Mouse (Mus musculus) MN1 (cell line): Measurements from ENCODE around the gene Cds1.

Experiments
- DNase-seq: peaks from one replicate; pipeline ENCODE4 v3.0.0-alpha.2; 2016; ENCODE audit warnings: low spot score

The Cds1 gene

DNA sequence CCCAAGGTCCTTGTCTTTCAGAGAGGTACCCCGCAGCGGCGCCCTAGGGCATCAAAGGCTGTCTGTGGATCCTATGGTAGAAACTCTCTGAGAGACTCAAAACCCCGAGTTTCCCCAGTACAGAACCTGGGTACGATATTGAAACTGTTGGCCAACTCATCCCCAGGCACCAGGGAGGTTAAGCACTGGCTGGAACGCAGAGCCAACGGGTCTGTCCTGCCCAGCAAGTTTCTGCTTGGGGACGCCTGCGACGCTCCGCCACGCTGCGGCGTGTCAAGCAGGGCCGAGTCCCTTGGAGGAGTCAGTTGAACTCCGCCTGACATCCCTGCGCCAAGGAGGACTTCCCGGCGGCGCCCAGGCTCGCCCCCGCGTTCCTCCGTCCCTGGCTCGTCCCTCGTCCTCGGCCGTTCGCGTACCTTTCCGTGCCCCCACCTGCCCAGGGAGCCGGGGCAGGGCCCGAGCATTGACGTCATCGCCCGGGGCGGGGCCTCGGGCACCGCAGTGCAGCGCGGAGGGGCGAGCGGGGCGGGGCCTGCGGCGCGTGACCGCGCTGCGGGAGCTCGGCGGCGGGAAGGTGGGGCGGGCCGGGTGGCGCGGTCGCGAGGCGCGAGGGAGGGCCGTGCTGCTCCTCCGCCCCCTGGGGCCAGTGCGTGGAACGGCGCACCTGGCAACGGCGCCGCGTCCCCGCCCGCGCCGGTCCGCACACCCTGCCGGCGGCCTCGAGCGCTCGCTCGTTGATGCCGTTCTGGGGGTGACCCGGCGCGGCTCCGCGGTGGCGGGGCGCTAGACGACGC lies at the start of gene Cds1:
Cds1 (plus strand) TSS at position 577 of the 794 bp plus-strand sequence.
- no peak for DNase-seq

DNA sequence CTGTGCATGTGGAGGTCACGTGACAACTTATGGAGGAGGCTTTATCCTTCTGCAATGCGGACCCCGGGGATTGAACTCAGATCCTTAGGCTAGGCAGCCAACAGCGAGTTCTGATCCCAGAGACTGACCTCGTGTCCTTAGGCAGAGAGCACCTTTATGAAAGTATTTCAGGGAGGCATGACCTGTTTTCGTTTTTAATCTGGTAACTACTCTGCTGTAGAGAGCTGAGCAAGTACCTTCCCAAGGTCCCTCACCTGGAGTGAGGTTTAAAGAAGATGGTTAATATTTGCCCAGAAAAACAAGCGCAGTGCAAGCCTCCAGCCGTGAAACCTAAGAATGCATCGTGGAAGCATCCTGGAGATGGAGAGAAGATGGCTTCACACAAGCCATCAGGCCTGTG lies 40.7 kb upstream of the Cds1 start:
- no peak for DNase-seq

DNA sequence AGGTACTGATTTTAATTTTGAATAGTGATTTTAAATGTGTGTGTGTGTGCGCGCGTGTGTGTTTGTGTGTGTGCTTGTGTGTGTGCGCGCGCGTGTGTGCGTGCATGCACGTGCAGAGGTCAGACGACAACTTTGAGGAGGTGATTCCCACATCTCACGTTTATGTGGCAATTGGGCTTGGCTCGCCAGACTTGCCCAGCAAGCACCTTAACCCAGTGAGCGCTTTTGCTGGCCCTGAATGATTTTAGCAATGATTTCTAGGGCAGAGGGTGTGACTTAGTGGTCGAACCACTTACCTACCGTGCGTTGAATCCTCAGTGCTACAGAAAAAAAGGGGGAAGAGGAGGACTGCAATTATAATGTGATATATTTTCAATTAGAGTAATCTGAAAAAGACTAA lies 40.2 kb upstream of the Cds1 start:
- DNase-seq = no peak

DNA sequence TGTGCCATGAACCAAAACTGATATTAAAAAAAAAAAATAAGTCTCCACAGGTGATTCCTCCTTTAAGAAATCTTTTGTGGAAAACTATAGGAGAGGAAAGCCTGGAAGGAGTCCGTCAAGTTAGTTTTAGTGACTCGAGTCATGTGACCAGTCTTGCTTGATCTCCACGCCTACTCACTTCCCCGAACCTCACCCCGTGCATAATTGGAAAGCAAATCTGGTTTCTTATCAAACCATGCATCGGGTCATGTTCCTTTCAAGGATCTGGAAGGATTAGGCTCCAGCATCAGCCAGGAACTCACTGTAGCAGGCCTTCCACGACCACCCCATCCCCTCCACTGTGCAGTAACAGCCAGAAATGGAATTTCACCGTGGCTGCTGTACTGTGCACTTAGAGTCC lies 39.2 kb upstream of the Cds1 start:
- no peak for DNase-seq

DNA sequence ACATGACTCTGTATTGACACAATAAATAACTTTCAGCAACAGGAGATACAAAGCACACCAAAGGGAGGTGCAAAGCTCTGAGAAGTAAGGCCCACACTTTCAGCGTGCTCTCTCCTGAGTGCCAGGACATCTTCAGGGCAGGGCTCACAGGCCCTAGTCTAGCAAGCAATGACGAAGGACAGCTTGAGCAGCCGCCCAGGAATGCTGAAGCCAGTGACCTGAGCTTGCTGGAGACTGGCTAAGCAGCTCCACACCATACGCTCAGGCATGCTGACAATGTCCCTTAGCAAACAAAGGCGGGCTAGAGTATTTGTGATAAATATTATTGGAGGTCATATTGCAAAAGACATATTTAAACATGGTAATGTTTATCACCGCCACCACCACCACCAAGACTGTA lies 38.6 kb upstream of the Cds1 start:
- no peak for DNase-seq

DNA sequence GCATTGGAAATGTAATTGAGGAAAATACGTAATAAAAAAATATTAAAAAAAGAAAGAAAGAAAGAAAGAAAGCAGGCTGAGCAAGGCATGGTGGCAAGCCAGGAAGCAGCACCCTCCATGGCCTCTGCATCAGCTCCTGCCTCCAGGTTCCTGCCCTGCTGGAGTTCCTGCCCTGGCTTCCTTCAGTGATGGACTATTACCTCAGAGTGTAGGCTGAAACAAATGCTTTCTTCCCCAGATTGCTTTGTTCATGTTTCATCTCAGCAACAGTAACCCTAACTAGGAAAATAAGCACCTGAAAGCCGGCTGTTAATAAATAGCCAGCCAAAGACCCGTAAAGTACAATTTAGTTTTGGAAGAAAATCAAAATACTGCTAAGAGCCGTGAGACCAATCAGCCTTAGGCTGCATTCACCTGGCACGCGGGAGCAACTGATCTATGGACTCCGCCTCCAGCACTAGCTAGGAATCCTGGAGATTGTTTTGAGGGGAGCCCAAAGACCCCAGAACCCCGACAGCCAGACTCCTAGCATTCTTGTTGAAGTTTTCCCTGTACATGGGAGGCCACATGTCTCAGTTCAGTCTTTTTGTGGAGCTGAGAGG lies 36.5 kb upstream of the Cds1 start:
- no peak for DNase-seq

DNA sequence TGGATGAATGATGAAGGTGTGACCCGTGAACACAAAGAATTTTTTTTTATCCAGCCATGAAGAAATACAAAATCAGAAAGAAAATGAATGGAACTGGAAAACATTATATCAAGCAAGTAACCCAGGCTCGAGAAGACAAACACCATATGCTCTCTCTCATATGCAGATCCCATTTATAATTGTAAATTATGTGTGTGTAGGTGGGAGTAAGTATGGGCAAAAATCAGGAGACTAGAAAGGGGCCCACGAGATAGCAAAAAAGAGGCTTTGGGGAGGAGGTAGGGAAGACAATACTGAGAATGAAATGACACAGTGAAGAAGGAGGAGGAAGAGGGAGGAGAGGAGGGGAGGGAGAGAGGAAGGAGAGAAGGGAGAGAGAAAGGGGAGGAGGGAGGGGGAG lies 27.6 kb upstream of the Cds1 start:
- DNase-seq = no peak

DNA sequence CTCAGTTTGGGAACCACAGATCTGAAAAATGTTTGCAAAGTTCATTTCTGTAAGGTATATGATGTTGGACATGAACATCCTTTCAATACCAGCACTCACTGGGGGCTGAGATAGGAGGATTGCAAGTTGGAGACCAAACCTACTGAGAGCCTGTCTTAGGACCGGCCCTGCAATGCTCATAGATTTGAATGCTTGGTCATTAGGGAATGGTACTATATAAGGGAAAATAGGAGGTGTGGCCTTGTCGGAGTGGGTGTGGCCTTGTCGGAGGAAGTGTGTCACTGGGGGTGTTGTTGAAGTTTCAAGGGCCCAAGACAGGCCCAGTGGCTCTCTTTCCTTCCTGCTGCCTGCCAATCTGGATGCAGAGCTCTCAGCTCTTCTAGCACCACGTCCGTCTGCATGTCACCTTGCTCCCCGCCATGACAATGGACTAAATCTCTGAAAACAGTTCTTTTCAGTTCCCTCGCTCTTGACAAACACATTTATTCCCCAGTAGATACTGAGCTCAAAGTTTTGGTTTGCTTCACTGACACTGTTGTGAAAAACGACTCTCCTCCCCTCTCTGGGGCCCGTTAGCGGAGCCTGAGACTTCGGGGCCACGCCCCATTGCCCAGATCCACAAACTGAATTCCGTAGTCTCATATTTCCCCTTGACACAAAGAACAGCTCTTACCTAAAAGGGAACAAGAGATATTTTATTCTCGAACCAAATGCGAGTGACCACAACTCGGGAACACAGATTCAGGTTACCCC lies 24.3 kb upstream of the Cds1 start:
- DNase-seq = no peak

DNA sequence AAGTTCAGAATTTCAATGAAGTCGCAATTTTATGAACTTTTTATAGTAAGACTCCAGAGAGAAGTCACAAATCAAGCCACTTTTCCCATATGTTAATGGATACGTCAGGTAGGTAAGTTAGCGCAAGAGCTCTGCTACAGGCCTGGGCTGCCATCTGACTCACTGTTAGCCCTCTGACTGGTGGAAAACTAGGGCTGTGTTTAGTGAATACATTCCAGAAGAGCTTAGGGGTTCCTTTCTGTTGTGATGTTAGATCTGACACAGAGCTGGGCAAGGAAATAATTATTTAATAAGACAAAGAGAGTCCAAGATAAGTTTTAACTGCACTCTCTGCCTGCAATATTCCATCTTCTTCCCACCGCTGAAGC lies 23.7 kb upstream of the Cds1 start:
- DNase-seq = no peak

DNA sequence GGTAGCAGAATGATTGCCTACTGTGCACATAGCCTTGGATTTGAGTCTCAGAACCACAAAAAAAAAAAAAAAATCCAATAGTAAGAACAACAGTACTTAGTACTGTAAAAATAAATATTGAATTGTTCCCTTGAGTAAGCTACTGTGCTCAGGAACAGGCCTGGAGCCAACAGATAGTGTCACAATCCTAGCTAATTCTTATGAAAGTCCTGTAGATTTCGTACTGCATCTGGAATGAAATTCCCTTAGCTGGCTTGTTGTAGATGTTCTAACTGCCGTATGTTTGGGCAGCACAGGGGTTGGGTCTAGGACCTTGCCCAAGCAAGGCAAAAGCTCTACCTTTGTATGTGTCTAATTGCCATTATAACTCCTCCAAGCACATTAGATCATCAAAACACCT lies 22.9 kb upstream of the Cds1 start:
- DNase-seq = no peak

DNA sequence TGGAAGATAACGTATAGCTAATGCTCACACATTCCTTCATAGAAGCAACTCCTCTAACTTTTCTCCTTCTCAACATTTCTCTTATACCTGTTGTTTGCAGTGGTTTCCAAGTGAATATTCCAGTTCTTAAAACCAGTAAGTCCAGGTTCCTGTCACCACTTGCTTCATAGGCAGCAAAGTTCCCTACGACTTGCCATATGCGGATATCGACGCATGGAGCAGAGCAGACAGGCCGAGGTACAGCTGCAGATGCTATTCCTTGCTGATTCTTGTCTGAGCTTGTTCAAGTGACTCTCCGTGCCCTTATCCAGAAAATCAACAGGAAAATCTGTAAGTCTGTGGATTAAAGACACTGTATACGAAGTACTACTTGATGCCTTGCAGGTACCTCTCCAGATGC lies 22.5 kb upstream of the Cds1 start:
- no peak for DNase-seq

DNA sequence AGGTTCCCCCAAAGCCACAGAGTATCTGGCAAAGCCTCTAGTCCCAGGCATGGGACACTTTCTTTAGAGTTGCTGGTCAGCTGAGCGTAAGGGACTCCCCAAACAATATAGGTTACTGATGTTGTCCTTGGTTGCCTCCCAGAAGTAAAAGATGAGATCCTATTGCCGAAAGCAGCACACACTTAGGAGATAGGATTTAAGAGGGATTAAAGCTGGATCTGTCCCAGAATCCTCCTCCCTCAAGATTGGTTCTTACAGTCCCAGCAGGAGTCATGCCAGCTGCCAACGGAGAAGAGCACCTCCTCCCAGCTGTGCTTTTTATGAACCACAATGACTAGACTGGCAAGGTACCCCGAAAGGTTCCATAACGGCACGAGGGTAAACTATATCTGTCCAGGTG lies 20.0 kb upstream of the Cds1 start:
- no peak for DNase-seq

DNA sequence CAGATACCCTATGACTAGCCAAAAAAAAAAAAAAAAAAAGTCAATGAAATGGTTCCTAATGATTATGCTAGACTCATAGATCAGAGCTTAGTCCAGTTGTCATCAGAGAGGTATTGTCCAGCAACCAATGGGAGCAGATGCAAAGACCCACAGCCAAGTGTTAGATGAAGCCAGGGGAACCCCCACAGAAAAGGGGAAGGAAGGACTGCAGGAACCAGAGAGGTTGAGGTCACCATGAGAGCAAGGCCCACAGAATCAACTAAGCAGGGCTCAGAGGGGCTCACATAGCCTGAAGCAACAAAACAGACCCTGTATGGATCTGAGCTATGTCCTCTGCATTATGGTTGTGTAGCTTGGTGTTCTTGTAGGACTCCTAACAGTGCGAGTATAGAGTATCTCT lies 11.2 kb upstream of the Cds1 start:
- no peak for DNase-seq

DNA sequence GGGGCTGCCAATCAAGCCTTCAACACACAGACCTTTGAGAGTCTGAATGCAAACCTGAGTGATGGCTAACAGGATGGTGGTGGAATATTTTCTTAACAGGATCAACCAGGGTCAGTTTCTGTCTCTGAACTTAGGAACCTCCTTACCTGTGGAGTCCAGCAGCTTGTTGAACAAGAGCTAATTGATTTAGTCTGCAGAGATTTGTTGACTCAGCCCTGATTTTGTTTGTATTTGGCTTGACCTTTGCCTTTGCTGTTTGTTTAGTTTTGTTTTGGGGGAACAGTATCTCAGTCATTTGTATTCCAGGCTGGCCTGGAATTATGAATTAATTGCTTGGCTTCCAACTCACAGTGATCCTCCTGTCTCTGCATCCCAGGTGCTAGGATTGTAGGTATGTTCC lies 7.3 kb upstream of the Cds1 start:
- DNase-seq = no peak

DNA sequence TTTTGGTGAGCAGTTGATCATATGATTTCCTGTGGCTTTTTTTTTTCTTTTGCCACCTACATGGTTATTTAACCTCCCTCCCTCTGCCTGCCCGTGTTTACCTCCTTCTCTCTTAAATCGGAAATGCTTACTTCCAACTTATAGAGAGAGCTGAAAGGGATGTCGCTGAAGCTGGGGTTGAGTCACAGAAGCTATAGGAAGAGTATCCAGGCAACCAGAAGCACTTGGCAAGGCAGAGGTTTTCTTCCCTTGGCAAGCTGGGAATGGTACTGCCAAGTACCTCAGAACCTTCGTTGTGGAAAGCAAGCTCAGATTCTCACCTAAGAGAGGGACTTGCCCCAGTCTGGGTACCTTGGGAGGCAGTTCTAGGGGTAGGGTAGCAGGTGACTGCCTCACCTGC lies 3.2 kb upstream of the Cds1 start:
- DNase-seq = no peak

DNA sequence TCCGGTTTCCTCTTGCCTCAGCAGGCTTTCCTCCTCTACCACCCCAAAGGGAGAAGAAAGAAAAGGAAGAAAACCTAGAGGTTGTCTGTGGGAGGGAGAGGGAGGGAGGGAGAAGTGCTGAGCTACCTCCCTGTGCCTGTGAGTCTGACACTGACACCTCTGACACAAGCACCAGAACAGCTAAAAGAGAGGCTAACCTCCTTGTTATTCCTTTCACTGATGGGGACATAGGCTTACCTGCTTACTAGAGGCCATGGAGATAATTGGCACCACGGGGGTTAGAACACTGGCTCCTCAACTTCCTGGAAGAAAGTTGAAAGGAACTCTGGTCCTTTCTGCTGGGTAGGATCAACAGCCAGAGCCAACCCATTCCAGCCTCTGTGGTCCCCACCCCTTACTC lies 1.4 kb upstream of the Cds1 start:
- DNase-seq = no peak

DNA sequence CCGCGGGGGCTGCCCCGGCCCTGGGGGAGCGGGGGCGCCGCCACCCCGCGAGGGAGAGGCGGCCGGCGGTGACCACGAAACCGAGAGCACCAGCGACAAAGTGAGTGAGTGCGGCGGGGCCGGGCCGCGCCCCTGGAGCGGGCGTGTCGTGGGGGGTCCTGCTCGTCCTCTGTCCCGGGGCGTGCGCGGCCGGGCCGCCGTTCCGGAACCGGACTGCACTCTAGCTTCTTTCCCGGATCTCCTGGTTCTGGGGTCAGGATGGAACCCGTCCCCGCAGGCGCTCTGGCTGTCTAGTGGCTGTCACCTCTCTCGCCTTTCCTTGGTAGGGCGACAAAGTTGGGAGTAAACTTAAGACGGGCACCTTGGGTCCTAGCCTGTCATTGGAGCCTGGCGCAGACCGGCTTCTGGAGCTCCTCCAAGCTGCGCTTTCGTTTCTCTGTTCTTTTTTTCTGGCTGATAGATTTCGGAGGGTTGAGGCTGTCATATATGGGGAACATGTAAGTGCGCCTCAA lies 516 bp downstream of the Cds1 start:
- DNase-seq = no peak

DNA sequence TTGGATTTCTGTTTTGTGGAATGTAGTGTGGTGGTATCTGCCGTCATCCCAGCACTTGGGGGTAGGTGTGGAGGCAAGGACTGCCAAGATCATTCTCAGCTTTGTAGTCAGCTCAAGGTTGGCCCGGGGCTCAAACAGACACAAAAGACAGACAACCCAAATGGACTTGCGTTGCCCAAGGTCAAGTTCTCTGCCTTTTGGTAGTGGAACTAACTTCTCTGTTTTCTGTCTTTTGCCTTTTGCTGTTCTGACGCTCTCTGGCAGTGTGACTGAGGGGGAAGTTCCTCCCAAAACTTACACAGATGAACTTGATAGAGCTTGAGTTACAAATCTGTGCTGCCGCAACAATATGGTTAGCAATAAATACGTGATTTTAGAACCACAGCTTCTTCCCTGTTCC lies 1.3 kb downstream of the Cds1 start:
- DNase-seq = no peak

DNA sequence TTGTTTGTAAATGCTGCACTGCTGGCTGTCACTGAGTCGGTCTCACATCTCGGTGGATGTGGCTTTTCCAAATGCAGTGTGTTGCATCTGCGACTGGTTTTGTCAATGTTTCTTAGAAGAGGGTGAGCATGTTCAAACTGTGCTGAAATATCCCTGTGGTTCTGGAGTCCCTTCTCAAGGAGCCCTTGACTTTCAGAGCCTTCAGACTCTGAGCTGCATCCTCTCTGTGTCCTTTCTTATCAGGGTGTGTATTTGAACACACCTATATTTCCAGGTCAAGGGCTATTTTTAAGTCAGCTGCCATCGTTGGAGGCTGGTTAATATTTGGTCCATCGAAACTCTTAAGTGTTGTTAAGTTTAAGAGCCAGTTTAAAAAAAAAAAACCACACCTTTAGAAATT lies 2.2 kb downstream of the Cds1 start:
- DNase-seq = no peak

DNA sequence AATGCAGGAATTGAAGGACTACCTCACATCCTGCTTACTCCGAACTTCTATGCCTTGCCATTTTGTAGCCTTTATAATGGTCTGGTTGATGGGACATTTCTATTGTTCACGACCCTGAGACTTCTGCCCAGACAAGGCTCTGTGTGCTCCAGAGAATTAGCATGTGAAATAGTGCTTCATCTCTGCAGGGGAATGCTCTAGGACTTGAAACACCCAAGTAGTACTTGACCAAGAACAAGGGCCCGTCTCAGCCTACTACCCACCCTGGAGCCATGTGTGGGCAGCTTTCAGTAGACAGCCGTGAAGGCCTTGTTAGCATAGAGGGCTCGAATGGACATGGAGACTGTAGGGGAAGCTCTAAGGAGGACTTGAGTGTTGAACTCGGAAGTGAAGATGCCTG lies 2.6 kb downstream of the Cds1 start:
- no peak for DNase-seq

DNA sequence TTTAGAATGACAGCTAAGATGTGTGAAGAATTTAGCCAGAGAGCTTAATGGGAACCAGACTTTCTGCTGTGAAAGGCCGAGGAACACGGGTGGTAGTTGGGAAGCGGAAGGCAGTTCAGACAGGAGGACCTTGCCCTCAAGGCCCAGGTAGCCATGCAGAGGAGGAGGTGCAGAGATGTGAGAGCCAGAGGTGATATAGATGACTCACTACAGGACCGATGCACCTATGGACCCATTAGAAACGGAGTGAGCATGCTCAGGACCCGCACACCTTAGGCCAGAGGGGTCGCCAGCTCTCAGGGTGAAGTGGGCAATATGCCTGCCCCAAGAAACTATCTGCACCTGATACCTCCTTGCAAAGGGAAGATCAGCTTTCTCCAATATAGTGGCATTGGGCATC lies 3.6 kb downstream of the Cds1 start:
- DNase-seq = no peak

DNA sequence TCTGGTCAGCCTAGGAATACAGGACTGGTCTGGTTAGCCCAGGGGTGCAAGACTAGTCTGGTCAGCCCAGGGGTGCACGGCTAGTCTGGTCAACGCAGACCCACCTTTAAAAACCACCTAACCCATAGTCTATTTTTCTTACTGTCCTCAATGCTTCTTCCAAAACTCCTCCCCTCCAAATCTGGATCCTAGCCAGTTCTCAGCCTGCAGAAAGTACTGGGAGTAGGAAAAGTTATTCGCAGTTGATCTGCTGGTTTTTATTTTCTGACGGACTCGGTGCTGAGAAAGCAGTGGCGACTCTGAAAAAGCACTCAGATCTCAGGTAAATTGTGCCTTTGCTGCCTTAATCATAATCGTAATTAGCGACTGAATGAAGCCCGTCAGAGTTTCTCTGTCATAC lies 7.7 kb downstream of the Cds1 start:
- DNase-seq = no peak

DNA sequence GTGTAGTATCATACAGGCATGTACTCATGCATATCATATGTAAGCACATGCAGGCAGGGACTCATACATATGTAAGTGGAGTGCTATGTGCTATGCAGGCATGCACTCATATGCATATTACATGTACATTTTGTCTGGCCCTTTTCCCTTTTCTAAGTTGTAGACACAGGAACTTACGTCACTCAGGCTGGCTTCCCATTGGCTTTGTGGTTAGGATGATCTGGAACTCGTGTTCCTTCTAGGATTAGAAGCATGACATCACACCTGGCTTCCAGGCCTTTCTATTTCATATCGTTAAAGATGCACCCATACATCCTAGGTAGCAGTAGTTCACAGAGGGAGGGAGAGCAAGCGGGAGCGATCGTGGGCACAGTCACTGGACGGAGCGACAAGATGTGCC lies 10.3 kb downstream of the Cds1 start:
- DNase-seq = no peak
